Mouse (Mus musculus) testis, postnatal 14 days (tissue): ENCODE measurements around the gene Sbno1.

Experiments used
- DNase-seq: peaks from one replicate; pipeline ENCODE4 v3.0.0; 2021; ENCODE audit warnings: low spot score

The Sbno1 gene

DNA sequence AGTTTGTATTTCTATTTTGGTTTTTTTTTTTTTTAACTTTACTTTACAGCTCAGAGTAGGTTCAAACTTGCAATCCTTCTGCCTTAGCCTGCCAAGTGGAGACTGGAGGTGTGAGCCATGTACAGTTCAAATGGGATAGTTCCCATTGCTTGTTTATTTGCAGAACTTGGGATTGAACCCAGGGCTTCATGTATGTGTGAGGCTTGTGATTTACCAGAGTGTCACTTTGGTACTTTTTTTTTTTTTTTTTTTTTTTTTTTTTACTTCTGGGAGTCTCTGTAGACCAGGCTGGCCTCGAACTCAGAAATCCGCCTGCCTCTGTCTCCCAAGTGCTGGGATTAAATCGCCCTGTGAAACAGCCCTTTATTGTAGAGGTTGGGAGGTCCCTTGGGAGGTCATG, 18.4 kb upstream of the Sbno1 start:
- no peak for DNase-seq

- no peak for DNase-seq
Observed at GRCm38 (mm10) chr5:124442628-124443027, 16.8 kb upstream of the Sbno1 start.

GRCm38 (mm10) chr5:124440094-124440701, 14.4 kb upstream of the Sbno1 start:
- no peak for DNase-seq

DNA sequence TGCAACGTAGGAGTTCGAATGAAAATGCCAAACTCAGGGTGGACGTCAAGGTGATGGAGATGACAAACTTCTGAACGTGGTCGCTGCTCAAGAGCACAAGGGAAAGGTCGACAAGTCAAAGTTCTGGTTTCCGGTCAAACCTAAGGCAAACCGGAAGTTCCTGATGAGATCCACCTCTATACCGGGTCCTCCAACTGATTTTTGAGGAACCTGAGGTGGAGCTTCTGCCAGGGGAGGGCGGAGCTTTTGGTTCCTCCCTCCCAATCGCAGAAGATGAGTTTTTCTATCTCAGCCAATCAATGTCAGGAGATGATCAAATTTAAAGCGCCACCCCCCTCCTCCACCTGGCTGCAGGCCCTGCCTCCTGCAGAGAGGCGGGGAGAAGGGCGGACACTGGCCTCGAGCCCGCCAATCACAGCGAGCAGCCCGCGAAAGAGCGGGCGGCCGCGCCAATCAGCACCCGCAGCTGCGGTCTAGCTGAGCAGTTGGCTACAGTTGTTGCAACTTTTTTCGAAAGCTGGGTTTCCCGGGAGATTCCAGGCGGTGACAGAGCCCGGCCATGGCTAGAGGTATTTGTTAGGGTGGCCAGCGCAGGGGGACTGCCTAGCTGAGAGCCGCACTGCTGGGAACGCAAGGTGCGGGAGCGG, 13.8 kb upstream of the Sbno1 start, which contains the start of gene Kmt5a:
TSS of gene Kmt5a (plus strand) at position 484 of the 647 bp plus-strand sequence.
- DNase-seq: peak; percentile 96

GRCm38 (mm10) chr5:124438746-124439145, 12.9 kb upstream of the Sbno1 start:
- DNase-seq: no peak

DNA sequence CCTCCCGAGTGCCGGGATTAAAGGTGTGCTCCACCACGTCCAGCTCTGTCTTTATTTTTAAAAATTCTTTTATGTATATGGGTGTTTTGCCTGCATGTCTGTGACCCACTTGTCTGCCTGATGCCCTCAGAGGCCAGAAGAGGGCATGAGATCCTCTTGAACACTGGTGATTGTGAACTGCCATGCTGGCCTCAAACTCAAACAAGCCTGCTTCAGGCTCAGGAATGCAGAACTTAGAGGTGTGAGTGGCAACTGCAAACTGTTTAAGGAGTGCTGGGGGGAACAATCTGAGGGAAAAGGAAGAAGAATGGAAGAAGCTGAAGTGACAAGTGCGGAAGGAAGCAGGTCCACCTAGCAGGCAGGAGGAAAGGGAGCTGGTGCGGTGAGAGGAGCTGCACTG, 12.4 kb upstream of the Sbno1 start:
- DNase-seq: no peak

- DNase-seq: no peak
Observed at GRCm38 (mm10) chr5:124433048-124433447, 7.2 kb upstream of the Sbno1 start.

GRCm38 (mm10) chr5:124432398-124433012, 6.7 kb upstream of the Sbno1 start:
- DNase-seq: no peak

DNA sequence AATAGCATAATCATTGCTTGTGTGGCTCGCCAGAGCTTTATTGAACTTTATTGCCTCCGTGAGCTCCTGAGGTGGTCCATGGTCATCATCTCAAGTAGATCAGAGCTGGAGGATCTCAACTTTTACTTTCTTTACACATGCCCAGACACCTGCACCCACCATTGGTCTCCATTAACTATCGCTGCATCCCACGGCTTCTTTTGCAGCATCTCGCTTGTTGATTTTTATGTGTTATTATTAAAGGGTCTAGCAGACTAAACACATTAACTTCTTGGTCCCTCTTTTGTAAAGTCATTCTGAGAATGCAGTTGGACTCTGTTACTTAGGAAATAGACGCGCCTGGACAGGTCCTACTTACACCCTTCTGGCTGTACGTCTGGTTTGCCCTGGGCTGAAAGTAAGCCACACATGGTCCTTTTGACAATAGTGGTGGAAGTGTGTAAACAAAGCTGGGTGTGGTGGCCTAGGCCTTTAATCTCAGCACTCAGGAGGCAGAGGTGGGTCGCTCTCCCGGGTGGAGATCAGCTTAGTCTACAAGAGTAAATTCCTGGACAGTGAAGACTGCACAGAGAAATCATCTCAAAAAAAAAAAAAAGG, 772 bp upstream of the Sbno1 start:
- no peak for DNase-seq

GRCm38 (mm10) chr5:124424723-124425411, 934 bp downstream of the Sbno1 start:
- peak; percentile 69 for DNase-seq

DNA sequence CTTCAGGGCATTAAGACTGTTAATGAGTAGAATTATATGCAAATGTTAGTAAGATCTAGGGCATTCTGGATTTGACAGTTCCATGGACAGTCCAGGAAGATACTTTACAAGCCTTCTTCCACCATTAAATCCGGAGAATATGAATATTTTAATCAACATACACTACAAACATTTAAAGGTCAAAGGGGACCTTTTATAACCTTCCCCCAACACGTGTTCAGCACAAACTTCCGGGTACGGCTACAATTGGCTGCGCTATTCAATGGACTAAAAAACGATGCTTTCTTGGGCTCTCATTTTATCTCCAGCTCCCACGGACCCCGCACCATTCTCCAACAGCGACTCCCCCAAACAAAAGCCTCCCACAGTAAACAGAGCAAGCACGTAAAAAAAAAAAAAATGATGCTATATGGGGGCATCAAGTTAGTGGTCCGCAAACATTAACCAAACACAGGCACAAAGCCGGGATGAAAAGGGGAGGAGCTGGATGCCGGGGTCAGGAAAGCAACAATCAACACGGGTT, 1.5 kb downstream of the Sbno1 start:
- DNase-seq: no peak

- peak; percentile 59 for DNase-seq
Observed at GRCm38 (mm10) chr5:124421786-124422185, 4.0 kb downstream of the Sbno1 start.

- DNase-seq: no peak
Observed at GRCm38 (mm10) chr5:124418903-124419302, 6.9 kb downstream of the Sbno1 start.

- no peak for DNase-seq
Observed at GRCm38 (mm10) chr5:124412163-124412562, 13.6 kb downstream of the Sbno1 start.

DNA sequence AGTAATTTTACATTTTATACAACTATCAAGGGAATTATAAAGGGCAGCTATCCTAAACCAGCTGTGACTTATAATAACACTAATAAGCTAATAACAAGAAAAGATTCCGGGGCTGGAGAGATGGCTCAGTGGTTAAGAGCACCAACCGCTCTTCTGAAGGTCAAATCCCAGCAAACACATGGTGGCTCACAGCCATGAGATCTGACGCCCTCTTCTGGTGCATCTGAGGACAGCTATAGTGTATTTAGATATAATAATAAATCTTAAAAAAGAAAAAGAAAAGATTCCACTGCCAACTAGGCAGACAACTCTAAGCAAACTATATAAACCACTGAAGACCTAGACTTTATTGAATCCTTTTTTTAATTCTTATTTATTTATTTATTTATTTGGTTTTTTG, 15.0 kb downstream of the Sbno1 start:
- DNase-seq: no peak

DNA sequence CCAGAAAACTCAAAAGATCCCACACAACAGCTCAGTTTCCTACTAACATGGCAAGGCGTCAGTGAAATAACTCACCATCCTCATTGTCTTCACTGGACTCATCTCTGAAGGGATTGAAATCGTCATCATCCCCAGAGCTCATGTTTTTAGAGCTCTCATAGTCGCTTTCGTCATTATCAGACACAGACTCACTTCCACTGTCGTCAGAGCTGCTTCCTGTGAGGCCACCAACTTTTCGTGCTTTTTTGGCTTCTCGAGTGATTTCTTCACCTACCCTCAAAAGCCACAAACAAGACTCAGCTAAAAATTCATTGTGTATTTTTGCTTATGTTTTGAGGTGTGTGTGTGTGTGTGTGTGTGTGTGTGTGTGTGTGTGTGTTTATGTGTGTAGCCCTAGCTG, 32.1 kb downstream of the Sbno1 start:
- DNase-seq: no peak

DNA sequence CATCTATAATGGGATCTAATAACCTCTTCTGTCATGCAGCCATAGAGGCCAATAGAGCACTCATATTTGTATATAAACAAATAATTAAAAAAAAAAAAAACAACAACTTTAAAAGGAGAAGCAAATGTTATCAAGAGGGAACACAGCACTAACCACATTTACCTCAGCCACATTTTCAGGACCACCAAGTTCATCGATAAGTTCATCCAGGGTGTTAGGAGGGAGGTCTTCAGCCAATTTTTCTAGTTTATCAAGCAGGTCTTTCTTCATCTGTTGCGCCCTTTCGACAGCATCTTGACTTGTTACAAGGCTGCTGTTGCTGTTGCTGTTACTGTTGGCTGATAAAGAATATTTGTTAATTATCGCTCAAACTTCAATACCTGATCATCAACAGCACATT, 33.4 kb downstream of the Sbno1 start:
- no peak for DNase-seq

- DNase-seq: no peak
Observed at GRCm38 (mm10) chr5:124387932-124388331, 37.9 kb downstream of the Sbno1 start.

DNA sequence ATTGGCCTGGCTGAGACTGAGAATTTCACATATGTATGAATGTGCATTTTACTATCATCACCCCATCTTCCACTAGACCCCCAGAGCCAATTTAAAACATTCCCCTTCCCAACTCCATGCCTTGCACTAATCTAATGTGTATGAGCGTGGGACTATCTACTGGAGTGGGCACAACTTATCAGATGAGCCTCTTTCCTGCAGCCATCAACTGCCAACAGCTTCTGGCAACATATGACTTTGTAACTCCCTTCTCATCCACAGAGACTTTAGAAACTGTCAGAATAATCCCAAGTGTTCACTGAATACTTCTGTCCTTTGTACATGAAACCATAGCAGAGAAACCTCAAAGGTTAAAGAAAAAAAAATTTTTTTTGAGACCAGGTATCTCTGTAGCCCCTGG, 45.7 kb downstream of the Sbno1 start:
- no peak for DNase-seq

- DNase-seq: no peak
Observed at GRCm38 (mm10) chr5:124377149-124377548, 48.7 kb downstream of the Sbno1 start.

DNA sequence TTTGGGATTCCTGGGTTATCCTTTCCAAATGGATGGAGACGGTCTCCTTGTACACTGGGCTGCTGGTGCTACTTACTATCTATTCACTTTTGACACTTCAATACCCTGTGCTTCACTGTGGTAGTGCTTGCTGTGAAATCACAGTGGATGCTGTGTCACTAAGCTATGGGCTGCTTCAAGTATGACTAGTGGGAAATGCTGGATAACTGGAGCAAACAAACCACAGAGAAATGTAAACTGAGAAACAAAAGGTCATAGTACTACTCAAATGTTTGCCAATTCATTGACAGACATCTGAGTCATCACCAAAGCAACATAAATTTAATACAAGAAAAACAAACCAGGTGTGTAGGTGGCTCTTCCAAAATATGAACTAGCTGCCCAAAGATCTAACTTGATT, 49.4 kb downstream of the Sbno1 start:
- no peak for DNase-seq

- no peak for DNase-seq
Observed at GRCm38 (mm10) chr5:124374298-124374697, 51.5 kb downstream of the Sbno1 start.
